Mouse (Mus musculus): ENCODE results near the gene Aig1.
"Not testable (repeated sequence)": the region's sequence is repeated elsewhere in the genome, so short reads cannot be mapped to it uniquely, and the experiment has no call there.

Gene Aig1

DNA sequence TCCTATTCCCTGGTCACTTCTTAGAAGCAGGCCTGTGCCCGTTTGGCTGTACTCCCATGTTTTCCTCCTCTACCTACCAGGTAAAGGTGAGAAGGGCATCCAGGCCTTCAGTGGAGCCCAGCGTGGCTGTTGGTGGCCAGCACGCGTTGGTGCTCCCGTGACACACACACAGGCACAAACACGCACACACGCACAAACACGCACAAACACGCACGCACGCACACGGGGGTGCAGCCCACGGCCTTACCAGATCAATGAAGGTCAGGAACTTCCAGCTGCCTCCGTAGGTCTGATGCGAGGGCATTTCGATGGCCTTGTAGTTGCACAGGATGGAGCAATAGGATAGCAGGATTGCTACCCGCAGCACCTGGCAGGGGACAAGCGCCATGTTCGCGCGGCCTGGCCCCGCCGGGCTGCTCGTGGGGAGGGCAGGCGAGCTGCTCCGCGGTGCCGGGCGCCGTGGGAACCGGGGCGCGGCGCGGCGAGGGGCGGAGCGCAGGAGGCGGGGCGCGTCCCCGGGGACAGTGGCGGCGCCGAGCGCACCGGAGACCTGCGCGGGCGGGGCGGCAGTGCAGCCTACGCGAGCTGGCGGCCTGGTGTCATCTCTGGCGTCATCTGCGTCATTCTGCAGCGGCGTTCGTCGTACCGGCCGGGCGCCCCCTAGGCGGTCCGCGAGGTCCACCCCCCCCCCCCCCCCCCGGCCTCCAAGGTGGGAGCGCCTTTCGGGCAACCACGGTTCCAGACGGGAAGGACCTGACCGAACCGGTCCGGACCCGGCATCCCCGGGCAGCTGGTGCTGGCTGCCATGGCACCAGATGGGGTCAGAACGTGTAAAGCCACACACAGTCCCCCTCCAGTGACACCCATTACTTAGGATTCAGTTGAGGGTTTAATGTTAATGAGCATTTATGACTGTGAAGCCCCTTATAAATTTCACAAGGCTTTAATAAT, at the start of gene Aig1:
Gene Aig1 (minus strand): TSS at position 610 of the 951 bp plus-strand sequence.
- DNase-seq, result peak; percentile 71

- DNase-seq, result peak; percentile 52
Measured at GRCm38 (mm10) chr10:13916645-13917342, 48.0 kb upstream of the Aig1 start.

- no peak for DNase-seq
Measured at GRCm38 (mm10) chr10:13915211-13915610, 46.4 kb upstream of the Aig1 start.

GRCm38 (mm10) chr10:13913689-13914088, 44.9 kb upstream of the Aig1 start:
- DNase-seq, result no peak

GRCm38 (mm10) chr10:13906261-13906741, 37.5 kb upstream of the Aig1 start:
- no peak for DNase-seq

- no peak for DNase-seq
Measured at GRCm38 (mm10) chr10:13905618-13906017, 36.8 kb upstream of the Aig1 start.

GRCm38 (mm10) chr10:13892762-13893161, 24.0 kb upstream of the Aig1 start:
- not testable (repeated sequence) for DNase-seq

- DNase-seq, result no peak
Measured at GRCm38 (mm10) chr10:13882975-13883875, 14.4 kb upstream of the Aig1 start.

- DNase-seq, result no peak
Measured at GRCm38 (mm10) chr10:13882490-13882889, 13.7 kb upstream of the Aig1 start.

GRCm38 (mm10) chr10:13878696-13879095, 9.9 kb upstream of the Aig1 start:
- DNase-seq, result no peak

- no peak for DNase-seq
Measured at GRCm38 (mm10) chr10:13875038-13875420, 6.2 kb upstream of the Aig1 start.

DNA sequence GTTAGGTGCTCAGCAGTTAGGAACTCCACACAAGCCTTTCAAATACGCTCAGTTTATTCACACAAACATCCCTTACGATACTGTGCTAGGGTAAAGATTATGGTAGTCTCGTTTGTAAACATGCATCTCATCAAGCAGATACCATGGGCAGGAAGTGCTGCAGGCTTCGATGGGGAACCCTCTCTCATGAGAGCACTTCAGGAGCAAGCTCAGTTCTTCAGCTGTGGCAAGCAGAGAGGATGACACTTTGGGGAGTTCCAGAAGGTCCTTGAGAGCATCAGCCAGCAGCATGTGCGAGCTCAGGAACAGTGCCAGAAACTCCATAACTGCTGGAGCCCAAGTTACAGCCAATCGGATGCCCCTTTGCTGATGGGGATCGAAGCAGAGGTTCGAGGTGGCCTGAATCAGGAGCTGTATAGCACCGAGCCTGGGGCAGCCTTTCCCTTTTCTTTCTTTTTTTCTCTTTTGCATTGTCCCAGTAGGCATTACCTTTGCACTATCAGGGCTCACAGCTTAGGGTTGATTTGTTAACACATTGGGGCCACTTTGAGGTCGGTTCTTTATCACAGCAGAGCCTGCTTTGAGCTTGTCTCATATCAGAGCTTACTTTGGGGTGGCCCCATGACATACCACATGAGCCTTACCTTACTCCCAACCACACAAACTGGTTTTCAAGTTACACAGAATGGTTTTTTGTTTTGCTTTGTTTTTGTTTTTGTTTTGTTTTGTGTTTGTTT, 5.7 kb upstream of the Aig1 start:
- no peak for DNase-seq

DNA sequence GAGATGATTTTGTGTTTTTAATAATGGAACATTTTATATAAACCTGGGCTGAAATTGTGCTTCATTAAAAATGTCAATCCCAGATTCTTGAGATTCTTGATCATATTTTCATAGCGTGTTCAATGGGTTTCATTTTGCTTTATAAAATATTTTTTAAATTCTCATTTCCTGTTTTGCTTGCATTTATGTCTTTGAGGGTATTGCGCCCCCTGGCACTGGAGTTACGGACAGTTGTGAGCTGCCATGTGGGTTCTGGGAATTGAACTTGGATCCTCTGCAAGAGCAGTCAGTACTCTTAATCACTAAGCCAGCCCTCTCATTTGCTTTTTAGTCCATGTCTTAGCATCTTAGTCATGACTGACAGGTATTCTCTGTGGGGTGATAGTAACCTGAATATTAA, 1.8 kb upstream of the Aig1 start:
- DNase-seq, result no peak

- DNase-seq, result no peak
Measured at GRCm38 (mm10) chr10:13869322-13870035, 699 bp upstream of the Aig1 start.

DNA sequence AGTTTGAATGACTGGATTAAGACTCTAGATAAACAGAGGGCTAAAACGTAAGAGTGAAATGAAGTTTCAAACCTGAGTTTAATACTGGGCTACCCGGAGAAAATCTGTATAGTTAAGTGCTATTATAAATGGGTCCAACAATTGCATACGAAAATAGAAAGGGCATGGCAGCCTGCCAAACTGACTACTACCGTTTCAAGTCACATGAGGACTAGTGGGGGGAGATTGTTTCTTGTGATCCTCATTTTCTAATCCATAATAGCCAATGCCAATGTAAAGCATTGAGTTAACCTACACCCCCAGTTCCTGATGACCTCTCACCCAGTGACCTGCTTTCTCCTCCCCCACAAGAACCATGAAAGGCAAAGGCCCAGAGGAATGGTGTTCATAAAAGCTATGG, 2.4 kb downstream of the Aig1 start:
- DNase-seq, result no peak

- peak; percentile 35 for DNase-seq
Measured at GRCm38 (mm10) chr10:13861115-13861909, 7.5 kb downstream of the Aig1 start.

DNA sequence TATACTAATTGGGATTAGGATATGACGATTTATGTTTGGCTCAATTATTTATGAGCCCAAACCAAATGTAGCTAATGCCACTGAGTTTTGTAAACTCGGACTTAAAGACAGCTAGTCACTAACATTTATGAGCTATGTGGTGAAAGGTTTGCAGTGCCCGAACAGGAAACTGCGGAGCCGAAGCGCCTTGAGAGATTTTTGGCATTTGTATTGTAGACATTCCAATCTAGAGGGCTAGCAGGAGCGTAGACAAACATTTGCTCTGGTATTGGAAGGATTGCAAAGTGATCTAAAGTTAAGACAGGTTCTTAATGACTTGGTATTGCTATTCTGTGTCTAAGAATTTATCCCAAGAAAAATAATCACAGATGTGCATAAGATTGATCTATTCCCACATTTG, 12.3 kb downstream of the Aig1 start:
- no peak for DNase-seq

GRCm38 (mm10) chr10:13855969-13856368, 12.8 kb downstream of the Aig1 start:
- no peak for DNase-seq

- no peak for DNase-seq
Measured at GRCm38 (mm10) chr10:13855111-13855510, 13.7 kb downstream of the Aig1 start.

- no peak for DNase-seq
Measured at GRCm38 (mm10) chr10:13850071-13850470, 18.7 kb downstream of the Aig1 start.

DNA sequence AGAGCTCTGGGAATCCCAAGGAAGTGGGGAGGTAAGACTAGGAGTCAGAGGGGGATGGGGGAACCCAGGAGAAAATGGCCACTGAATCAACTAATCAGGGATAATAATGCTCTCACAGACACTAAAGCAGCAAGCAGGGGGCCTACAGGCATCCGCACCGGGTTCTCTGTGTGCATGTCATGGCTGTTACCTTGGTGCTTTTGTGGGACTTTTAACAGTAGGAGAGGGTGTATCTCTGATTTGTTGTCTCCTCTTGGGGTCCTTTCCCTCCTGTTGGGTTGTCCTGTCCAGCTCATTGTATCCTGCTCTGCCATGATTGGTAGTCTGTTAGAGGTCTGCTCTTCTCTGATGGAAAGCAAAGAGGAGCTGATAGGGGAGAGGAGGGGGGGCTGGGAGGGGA, 19.6 kb downstream of the Aig1 start:
- DNase-seq, result no peak
